Mouse (Mus musculus): ENCODE measurements at regions not wholly inside any gene's neighbourhood (a gene's known extent, or its start where the extent isn't known, plus 50 kb on each side); places are given as distances from the start of the nearest gene placed in this dataset.

- no peak for TF ChIP-seq POLR2A (IDR thresholded peaks at IDR 0.05; ENCODE audit: borderline replicate concordance, insufficient read depth, low read length)
- TF ChIP-seq CTCF (IDR thresholded peaks at IDR 0.05; ENCODE audit: borderline replicate concordance, insufficient read depth, low read depth, low read length): no peak
Measured at GRCm38 (mm10) chr4:22997198-22997985, 509.2 kb upstream of the Pou3f2 start.

Data from cerebellum, adult 2 months (tissue).